Mouse (Mus musculus): ENCODE measurements around the gene Mlph.

Mlph gene

DNA sequence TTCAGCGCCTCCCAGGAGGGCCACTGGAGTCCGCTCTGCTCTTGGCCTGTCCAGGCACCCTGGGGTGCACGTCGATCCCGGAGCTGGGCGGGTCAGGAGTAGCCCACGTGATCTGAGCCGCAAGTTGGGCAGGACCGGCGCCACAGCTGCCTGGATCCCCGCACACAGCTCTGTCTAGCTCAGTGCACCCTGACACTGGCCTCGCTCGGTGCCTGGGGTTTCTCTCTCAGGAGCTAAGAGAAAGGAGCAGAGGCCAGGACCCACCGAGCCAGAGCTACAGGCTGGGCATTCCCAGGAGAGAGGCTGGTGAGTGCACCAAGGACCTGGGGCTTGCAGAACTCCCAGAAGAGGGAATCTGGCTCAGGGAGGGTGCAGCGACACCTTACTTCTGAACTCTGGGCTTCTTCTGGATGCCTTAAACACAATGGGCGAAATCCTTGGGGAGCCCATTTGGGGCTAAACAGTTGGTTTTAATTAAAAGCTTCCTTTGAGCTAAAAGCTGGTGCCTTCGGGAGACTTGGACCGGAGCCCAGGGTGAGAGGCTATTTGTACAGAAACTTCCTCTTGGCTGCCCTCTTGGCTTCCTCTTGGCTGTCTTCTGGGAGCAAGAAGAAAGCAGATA is at the start of gene Mlph:
Gene Mlph (plus strand): TSS at position 138 of the 622 bp plus-strand sequence.
- no peak for DNase-seq (ENCODE audit: low read depth)

DNA sequence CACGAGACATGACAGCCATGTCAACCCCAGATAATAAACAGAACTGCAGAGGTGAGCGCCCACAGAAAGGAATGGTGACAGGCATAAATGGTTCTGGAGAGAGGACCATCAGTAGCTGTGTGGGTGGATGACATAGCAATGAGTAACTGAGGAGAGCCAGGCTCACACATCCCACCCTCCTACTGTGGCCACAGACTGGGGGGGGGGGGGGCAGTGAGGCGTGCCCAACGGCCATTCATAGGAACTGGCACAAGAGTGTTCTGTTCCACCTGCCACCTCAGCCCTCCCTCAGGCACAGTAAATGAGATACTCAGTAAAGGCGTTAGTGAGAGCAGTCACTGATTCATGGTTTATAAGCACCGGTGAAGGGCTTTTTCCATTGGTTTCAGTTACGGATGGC is 48.2 kb upstream of the Mlph start:
- no peak for DNase-seq (ENCODE audit: low read depth)

DNA sequence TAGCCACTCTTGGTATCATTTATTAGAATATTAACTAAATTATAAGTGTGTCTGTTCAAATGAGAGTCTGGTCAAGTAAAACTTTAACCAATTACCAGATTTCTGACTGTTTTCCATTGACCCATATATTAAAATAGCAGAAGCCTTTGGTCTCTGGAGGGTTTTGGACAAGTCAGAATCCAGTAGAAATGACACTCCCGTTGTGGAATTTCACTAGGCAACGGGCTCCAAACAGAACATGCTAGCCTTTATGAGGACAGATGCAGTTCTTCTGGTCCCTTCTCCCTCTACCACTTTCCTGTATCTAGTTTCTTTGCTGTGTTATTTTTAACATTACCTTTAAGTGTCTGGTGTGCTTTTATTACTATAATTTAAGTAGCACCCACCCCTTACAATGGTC is 44.3 kb upstream of the Mlph start:
- no peak for DNase-seq (ENCODE audit: low read depth)

GRCm38 (mm10) chr1:90875371-90875770 is 39.5 kb upstream of the Mlph start:
- no peak for DNase-seq (ENCODE audit: low read depth)

GRCm38 (mm10) chr1:90875961-90876360 is 38.9 kb upstream of the Mlph start:
- no peak for DNase-seq (ENCODE audit: low read depth)

DNA sequence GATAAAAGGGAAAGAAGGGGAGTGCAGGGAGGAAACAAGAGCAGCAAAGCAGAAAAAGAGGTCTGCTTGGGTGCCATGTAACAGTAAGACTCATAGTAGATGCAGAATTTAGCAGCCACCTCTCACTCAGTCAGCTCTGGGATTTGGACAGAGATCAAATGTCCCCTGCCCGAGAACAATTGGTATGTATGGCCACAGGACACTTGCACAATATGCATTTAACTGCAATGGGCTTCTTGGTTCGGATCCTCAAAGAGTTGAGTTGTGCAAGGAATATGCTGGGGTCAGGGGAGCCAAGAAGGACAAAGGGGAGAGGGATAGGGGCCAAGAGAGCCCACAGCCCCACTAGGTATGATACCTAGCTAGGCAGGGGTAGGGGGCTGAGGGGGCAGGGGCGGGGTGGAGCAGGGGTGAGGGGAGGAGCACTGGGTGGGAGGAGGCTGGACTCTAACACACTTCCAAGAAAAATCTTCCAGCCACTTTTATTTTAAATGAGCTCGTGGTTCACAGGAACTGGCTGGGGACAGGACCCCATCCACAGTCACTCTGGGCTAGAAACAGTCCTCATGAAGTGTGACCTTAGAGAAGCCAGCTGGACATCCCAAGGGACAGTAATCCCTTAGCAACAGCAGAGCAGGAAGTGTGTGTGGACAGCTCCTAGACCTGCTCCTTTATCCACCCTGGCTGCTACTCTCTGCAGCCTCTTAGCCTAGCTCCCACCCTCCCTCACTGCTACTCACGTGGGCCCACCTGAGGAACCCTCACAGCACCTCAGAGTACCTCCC is 38.2 kb upstream of the Mlph start:
- no peak for DNase-seq (ENCODE audit: low read depth)

DNA sequence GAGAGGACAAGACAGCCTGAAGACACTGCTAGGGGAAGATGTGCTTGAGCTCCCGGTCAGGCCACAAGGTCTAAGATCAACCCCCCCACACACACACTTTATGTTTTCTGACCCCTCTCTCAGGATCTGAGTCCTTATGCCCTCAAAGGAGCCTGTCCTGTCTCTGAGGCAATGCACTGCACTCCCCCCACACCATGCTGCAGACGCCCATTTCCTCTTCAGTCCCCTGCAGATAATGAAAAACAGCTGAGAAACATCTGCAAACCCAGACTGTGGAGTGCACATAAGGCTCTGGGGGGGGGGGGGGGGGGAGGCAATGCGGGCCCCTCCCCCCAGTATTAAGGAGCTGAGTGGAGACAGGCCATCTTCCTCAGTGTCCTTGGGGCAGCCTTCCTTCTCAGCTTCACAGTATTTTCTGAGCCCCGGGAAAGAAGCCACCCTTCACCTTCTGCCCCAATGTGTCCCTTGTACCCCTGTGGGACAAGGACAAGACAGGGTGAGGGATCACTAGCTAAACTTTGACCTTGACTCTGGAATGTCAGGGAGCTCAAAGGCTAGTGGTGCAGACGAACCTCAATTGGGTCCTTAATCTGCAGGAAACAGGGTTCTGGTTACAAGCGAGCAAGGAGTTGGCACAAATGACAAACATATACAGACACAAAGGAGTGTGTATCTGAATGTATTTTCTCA is 29.0 kb upstream of the Mlph start:
- no peak for DNase-seq (ENCODE audit: low read depth)

GRCm38 (mm10) chr1:90894521-90894920 is 20.4 kb upstream of the Mlph start:
- no peak for DNase-seq (ENCODE audit: low read depth)

DNA sequence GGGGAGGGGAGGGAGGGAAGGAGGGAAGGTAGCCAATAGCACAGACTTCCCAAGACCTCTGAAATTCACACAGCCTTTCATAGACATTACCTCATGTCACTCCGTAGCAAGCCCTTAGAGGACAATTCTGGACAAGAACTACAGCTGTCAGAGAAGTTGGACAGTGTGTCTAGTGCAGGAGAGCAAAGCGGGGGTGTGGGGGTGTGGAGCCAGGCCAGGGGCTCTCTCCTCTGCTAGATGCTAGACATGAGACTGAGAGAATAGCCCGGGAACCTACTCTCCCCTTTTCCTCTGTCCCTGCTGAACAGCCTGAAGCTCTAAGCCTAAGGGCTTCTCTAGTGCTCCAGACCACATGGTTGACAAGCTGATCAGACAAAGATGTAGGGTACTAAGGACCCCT is 19.9 kb upstream of the Mlph start:
- no peak for DNase-seq (ENCODE audit: low read depth)

GRCm38 (mm10) chr1:90896281-90896680 is 18.6 kb upstream of the Mlph start:
- no peak for DNase-seq (ENCODE audit: low read depth)

GRCm38 (mm10) chr1:90896741-90897361 is 18.0 kb upstream of the Mlph start:
- DNase-seq (ENCODE audit: low read depth) = no peak

DNA sequence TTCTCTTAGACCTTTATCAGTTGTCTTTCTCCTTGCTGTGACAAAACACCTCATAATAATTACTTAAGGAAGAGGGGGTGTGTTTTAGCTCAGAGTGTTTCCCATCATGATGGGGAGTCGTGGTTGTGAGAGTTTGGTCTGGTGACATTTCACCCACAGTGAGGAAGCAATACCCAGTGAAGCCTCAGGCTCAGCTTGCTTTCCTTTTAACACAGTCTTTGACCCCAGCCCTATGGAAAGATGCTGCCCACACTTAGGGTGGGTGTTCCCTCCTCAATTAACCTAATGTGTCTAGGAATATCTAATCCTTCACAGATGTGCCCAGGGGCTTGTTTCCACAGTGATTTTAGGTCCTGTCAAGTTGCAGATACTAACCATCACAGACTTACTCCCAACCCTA is 16.9 kb upstream of the Mlph start:
- no peak for DNase-seq (ENCODE audit: low read depth)

DNA sequence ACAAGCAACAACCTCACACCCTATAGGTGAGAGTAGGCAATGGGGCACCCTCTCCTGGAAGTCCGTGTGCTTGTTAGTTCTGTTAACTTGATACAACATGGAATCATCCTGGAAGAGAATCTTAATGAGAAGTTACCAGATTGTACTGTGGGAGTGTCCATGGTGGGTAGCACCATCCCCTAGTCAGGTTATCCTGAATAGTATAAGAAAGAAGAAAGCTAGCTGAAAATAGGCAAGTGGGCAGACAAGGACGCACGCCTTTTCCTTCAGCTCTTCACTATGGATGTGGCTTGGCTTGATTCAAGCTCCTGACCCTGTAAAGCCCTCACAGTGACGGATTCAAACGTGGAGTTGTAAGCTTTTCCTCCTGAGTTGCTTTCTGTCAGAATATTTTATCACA is 15.1 kb upstream of the Mlph start:
- DNase-seq (ENCODE audit: low read depth) = no peak

GRCm38 (mm10) chr1:90900406-90900805 is 14.5 kb upstream of the Mlph start:
- DNase-seq (ENCODE audit: low read depth) = no peak

GRCm38 (mm10) chr1:90901246-90901645 is 13.6 kb upstream of the Mlph start:
- no peak for DNase-seq (ENCODE audit: low read depth)

DNA sequence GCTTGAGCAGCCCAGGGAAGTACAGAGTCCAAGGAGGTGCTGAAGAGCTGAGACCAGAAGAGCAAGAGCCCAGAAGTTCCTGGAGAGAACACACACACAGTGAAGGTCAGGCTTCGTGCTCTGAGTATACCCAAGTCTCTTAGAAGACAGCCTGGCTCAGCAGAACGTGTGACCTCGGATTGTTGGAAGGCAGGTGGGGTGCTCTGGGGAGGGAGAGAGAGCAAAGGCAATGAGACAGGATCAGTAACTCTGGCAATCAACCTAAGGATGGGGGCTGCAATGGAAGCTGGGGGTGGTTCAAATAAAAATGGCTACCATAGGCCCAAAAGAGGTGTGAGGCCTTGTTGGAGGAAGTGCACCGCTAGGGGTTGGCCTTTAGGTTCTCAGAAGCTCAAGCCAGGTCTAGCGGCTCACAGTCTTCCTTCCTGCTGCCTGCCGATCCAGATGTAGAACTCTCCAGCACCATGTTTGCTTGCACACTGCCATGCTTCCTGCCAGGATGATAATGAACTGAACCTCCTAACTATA is 13.1 kb upstream of the Mlph start:
- DNase-seq (ENCODE audit: low read depth) = no peak

GRCm38 (mm10) chr1:90902751-90903150 is 12.1 kb upstream of the Mlph start:
- DNase-seq (ENCODE audit: low read depth) = no peak

GRCm38 (mm10) chr1:90903211-90903945 is 11.5 kb upstream of the Mlph start:
- DNase-seq (ENCODE audit: low read depth) = no peak

GRCm38 (mm10) chr1:90903971-90904458 is 10.9 kb upstream of the Mlph start:
- no peak for DNase-seq (ENCODE audit: low read depth)

DNA sequence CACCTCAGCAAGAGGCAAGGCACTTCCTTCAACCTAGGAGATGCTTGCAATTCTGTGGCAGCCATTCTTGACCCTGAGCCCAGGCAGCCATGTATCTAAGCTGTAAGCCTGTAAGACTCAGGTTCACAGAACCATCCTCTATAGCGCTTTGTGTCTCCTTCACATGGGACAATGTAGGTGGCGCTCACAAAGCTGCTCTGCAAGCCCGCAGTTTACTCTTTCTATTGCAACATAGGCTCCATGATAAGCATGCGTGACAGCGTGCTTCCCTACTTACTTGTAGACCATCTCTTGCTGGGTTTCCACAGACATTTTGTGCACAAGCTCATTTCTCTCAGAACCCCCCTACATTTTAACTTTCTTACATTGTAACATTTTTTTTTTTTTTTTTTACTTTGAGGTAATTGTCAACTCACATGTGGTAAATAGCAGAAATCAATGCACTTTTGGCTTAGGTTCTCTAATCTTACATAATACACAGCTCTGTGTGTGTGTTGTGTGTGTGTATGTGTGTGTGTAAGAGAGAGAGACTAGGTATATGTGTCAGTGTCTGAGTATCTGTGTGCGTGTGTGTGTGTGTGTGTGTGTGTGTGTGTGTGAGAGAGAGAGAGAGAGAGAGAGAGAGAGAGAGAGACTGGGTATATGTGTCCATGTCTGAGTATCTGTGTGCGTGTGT is 10.0 kb upstream of the Mlph start:
- no peak for DNase-seq (ENCODE audit: low read depth)

GRCm38 (mm10) chr1:90906357-90906756 is 8.5 kb upstream of the Mlph start:
- DNase-seq (ENCODE audit: low read depth) = peak; percentile 10

All from c-Kit-positive CD71-positive TER-119-negative erythroid progenitor cells, embryonic 14.5 days (primary cell).